18 mouse cellular contexts compared by ENCODE assay signal in the genomic region with DNA sequence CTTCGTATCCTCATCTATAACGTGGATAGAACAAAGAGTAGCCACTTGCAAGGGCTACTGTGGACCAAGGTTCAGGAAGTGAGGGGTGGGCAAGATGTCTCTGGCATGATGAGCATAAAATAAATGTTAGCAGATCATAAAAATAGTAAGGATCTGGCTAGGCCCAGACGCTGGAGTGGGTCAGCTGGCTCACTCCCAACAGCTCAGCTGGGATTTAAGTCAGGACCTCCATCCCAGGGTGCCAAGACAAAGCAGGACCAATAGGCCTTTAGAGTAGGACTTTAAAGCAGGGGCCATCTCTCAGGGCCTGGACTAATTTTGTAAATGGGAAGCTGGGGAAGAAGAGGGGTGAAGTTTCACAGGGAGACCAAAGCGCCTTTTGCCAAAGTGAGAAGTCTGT. TPM values are rescaled to one million over a fixed set of nuclear protein-coding genes. Genes with fewer than 3 reads are reported as not detected.
"Had no signal": no experiment of that assay in that cellular context is flagged by ENCODE, and none has a peak within 500 bp of the region (broad histone marks: within the 10 kb centered on the region; RNA-seq: fewer than 3 reads in every experiment).

No protein-coding gene starts in this region.

- H3K9ac ChIP-seq: intestine, embryonic 15.5 days; limb, embryonic 12.5 days; limb, embryonic 15.5 days; liver, embryonic 14.5 days; liver, postnatal 0 days; lung, embryonic 15.5 days; midbrain, embryonic 12.5 days; midbrain, embryonic 15.5 days had no signal

- H3K4me3 ChIP-seq: intestine, embryonic 15.5 days; limb, embryonic 12.5 days; limb, embryonic 15.5 days; lung, embryonic 15.5 days; midbrain, embryonic 12.5 days; midbrain, embryonic 15.5 days; myocyte had no signal

- H3K36me3 ChIP-seq: intestine, embryonic 15.5 days; limb, embryonic 12.5 days; limb, embryonic 15.5 days; lung, embryonic 15.5 days; midbrain, embryonic 12.5 days; midbrain, embryonic 15.5 days had no signal

- H3K9me3 ChIP-seq: intestine, embryonic 15.5 days; limb, embryonic 12.5 days; limb, embryonic 15.5 days; lung, embryonic 15.5 days; midbrain, embryonic 12.5 days; midbrain, embryonic 15.5 days had no signal

- H3K27me3 ChIP-seq: intestine, embryonic 15.5 days; limb, embryonic 12.5 days; limb, embryonic 15.5 days; lung, embryonic 15.5 days; midbrain, embryonic 15.5 days had no signal

- ATAC-seq: intestine, embryonic 15.5 days; liver, postnatal 0 days; midbrain, embryonic 15.5 days had no signal

- H3K4me2 ChIP-seq: intestine, embryonic 15.5 days; limb, embryonic 12.5 days; limb, embryonic 15.5 days; liver, embryonic 11.5 days; lung, embryonic 15.5 days; midbrain, embryonic 12.5 days; midbrain, embryonic 15.5 days had no signal

- DNase-seq: kidney, adult 11 months; kidney, postnatal 36 days; liver, postnatal 0 days; lung, postnatal 14 days; right cerebral cortex, adult 18-20 months; right cerebral cortex, postnatal 14 days; right cerebral cortex, postnatal 4 days; thymus, postnatal 25 days had no signal

- H3K27ac ChIP-seq: intestine, embryonic 15.5 days; kidney, postnatal 0 days; limb, embryonic 12.5 days; limb, embryonic 15.5 days; liver, embryonic 14.5 days; midbrain, embryonic 12.5 days; midbrain, embryonic 15.5 days had no signal

RNA-seq across cellular contexts. Expression of gene Gm973, which starts 45.3 kb away (rescaled TPM):
- polyA plus RNA-seq: liver, postnatal 0 days; myocyte had no signal
